Mouse (Mus musculus): ENCODE measurements around the gene Agrn. TPM values are rescaled to one million over a fixed set of nuclear protein-coding genes. Genes with fewer than 3 reads are reported as not detected.
A peak's percentile ranks its signal among the peaks of the same experiment; 100 is the strongest.

Gene Agrn
- polyA plus RNA-seq, 1 experiment from 2014 or later: 61.7 TPM

DNA sequence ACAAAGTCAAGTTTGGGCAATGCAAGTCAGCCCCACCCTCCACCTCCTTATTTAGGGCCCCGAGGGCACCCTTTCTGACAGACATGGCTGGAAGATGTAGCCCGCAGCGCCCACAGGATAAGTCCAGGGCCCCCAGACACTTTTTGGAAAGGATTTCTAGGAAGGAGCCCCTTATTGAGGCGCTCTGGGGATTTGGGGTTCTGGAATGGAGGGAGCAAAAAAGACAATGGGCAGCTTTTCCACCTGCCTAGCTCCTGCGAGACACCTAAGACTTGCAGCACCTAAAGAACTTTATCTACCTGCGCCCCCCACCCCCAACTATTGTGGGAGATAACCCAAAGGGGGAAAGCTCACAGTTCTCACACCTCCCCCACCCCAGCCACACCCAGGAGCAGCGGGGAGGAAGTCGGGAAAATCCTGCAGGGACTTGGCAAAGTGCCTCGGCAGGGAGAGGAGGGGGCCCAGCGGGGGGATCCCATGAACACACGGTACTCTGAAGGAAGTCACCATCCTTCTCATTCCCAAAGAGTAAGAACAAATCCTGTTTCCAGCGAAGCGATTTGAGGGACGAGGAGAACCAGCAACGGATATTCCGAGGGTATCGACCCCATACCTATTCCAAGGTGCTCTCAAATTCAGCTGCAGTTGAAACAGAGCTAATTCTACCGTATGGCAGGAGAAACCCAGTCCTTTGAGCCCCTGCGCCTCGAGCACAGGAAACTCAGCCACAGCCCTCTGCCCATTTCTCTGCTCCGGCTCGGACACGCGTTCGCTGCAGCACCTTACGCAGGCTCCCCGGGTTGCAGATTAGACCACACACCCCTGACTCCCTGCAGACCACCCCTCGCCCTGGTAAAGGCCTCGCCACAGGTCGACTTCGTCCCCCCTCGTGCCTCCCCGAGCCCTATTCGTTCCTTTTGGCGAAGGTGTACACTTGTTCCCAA, 1.1 kb downstream of the Agrn start:
- peak; percentile 58 for DNase-seq (ENCODE audit: low spot score)
- peaks cover 64% of the 10 kb centered on the region for H3K4me1 ChIP-seq
- 4% methylated on average over 35 of the region's 35 CpGs for WGBS

DNA sequence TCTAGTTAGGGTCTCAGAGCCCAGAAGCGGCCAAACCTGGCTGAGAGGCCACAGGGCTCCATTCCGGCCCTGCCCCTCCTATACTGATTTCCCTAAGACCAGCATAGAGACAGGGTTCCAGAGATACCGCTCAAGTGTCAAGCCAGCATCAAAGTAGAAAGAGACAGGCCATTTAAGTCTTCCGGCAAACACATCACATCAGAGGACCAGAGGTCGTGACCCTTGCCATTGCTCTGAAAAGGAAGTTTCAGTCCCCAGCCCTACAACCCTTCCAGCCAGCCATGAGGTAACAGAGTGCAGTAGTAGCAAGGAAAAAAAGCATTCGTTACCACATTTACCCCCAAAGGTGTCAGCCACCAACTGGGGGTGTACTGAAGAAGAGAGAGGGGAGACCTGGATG, 2.9 kb downstream of the Agrn start:
- no peak for DNase-seq (ENCODE audit: low spot score)
- H3K36me3 ChIP-seq (replicated peaks): peaks cover 57% of the 10 kb centered on the region
- H3K4me3 ChIP-seq: peak overlapping the region; percentile 84
- peaks cover 14% of the 10 kb centered on the region; the same call in 1 of the 2 replicates for H3K27me3 ChIP-seq (replicated peaks; ENCODE audit: low read depth, poor library complexity, severe bottlenecking)
- no peaks in the 10 kb centered on the region for H3K9me3 ChIP-seq
- 0 out of 2 replicates have a peak overlapping the region, but pooled peaks have one; percentile 35 for H3K27ac ChIP-seq (replicated peaks)
- H3K4me1 ChIP-seq: peaks cover 83% of the 10 kb centered on the region
- WGBS: 14% methylated on average over 6 of the region's 6 CpGs

More for the DNA sequence above, 1.1 kb downstream of the Agrn start:
- Histone ChIP-seq H3K36me3 (replicated peaks) (peaks cover 43% of the 10 kb centered on the region), H3K4me3 (peak overlapping the region; percentile 84), H3K9me3 (no peaks in the 10 kb centered on the region), H3K27me3 (replicated peaks; ENCODE audit: low read depth, poor library complexity, severe bottlenecking) (peaks cover 14% of the 10 kb centered on the region; the same call in 1 of the 2 replicates), H3K27ac (replicated peaks) (peak overlapping the region; percentile 96)

- WGBS: 51% methylated on average over 5 of the region's 5 CpGs
- Histone ChIP-seq H3K4me1 (peaks cover 87% of the 10 kb centered on the region), H3K4me3 (peak overlapping the region; percentile 84), H3K9me3 (no peaks in the 10 kb centered on the region), H3K27ac (replicated peaks) (0 out of 2 replicates have a peak overlapping the region, but pooled peaks have one; percentile 35), H3K36me3 (replicated peaks) (peaks cover 57% of the 10 kb centered on the region), H3K27me3 (replicated peaks; ENCODE audit: low read depth, poor library complexity, severe bottlenecking) (peaks cover 14% of the 10 kb centered on the region; the same call in 1 of the 2 replicates)
- DNase-seq (ENCODE audit: low spot score): no peak
These were observed 3.4 kb downstream of the Agrn start for GRCm38 (mm10) chr4:156193906-156194305.

DNA sequence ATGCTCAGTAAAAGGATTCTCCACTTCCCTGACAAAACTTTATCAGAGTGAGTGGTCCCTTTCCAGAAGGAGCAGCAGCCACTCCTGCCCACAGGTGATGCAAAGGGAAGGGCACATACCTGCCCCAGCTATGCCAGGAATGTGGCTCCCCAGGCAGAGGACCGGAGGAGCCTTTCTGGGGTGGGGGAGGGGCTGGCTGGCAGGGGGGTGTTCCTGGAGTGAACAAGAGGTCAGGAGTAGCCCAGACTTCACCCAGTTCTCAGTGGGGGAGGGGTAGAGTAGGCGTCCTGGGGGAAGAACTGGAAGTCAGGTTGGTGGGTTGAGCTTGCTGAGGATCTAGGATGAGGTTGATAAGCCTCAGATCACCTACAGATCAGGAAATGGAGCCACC, 4.1 kb downstream of the Agrn start:
- peak overlapping the region; percentile 62; the same call in 1 of the 2 replicates for H3K27ac ChIP-seq (replicated peaks)
- peak; percentile 69 for DNase-seq (ENCODE audit: low spot score)
- peaks cover 57% of the 10 kb centered on the region for H3K36me3 ChIP-seq (replicated peaks)
- H3K9me3 ChIP-seq: no peaks in the 10 kb centered on the region
- H3K27me3 ChIP-seq (replicated peaks; ENCODE audit: low read depth, poor library complexity, severe bottlenecking): peaks cover 14% of the 10 kb centered on the region; the same call in 1 of the 2 replicates
- peak overlapping the region; percentile 84 for H3K4me3 ChIP-seq
- WGBS: 21% methylated on average over 2 of the region's 2 CpGs
- peaks cover 88% of the 10 kb centered on the region for H3K4me1 ChIP-seq

DNA sequence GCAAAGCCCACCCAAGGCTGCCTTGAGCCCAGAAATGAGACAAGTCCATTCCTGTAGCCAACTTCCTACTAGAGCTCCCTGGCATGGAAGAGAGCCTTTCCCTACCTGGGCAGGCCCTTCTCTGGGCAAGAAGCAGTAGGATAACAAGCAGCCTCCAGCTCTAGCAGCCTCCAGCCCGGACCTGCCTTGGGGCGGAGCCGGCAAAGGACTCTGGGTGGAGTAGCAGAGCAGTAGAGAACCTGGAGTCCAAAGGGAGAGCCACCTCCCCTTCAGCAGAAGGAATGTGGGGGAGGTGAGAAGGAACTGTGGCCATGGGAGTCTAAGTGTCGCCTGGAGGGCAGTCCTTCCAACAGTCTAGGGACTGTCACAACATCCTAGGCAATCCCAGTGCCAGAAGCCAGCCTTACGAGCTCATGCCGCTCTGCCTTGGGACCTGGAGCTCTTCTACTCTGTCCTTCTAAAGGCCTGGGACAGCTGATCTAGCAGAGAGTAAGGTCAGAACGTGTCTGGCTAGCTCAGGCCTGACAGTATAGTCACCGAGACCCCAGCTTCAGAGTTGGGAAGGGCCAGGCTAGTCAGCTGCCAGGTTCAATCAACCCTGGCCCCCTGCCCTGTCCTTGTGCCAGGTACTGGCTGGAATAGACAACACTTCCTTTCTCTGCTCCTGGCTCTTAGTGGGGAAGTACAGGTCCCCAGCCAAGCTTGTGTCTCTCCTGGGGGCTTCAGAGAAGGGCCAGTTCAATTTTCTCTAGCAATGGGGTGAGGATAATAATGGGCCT, 4.7 kb downstream of the Agrn start:
- 43% methylated on average over 8 of the region's 8 CpGs for WGBS
- H3K27ac ChIP-seq (replicated peaks): peak overlapping the region; percentile 62
- H3K4me3 ChIP-seq: peak overlapping the region; percentile 84
- DNase-seq (ENCODE audit: low spot score): no peak
- H3K27me3 ChIP-seq (replicated peaks; ENCODE audit: low read depth, poor library complexity, severe bottlenecking): peaks cover 14% of the 10 kb centered on the region; the same call in 1 of the 2 replicates
- no peaks in the 10 kb centered on the region for H3K9me3 ChIP-seq
- H3K36me3 ChIP-seq (replicated peaks): peaks cover 57% of the 10 kb centered on the region
- H3K4me1 ChIP-seq: peaks cover 89% of the 10 kb centered on the region

DNA sequence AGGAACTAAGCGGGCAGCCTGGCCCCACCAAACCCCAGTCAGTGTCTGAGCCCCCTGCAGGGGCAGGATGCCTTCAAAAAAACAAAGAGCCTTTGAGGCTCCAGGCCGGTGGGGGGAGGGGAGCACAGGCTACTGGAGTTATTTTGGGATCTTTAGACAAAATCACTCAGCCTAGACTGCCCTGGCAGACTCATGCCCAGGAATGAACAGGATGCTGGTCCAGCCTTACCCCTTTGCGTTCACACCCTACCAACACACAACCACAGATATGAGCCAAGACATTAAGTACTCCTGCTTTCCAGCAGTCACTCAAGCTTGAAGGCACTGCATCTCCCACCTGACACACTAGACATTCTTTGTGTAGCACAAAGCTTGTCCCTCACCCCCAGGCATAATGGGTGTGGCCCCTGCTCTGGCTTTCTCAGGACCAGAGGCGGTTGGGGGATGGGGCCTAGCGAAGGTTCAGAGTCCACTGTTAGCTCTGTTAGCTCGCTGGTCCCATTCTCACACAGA, 8.4 kb downstream of the Agrn start:
- peak overlapping the region; percentile 37 for H3K4me3 ChIP-seq
- DNase-seq (ENCODE audit: low spot score): peak; percentile 73
- peak overlapping the region; percentile 83 for H3K27ac ChIP-seq (replicated peaks)
- H3K9me3 ChIP-seq: no peaks in the 10 kb centered on the region
- peaks cover 96% of the 10 kb centered on the region for H3K4me1 ChIP-seq
- WGBS: 8% methylated on average over 6 of the region's 6 CpGs
- H3K36me3 ChIP-seq (replicated peaks): peaks cover 69% of the 10 kb centered on the region
- H3K27me3 ChIP-seq (replicated peaks; ENCODE audit: low read depth, poor library complexity, severe bottlenecking): no peaks in the 10 kb centered on the region

DNA sequence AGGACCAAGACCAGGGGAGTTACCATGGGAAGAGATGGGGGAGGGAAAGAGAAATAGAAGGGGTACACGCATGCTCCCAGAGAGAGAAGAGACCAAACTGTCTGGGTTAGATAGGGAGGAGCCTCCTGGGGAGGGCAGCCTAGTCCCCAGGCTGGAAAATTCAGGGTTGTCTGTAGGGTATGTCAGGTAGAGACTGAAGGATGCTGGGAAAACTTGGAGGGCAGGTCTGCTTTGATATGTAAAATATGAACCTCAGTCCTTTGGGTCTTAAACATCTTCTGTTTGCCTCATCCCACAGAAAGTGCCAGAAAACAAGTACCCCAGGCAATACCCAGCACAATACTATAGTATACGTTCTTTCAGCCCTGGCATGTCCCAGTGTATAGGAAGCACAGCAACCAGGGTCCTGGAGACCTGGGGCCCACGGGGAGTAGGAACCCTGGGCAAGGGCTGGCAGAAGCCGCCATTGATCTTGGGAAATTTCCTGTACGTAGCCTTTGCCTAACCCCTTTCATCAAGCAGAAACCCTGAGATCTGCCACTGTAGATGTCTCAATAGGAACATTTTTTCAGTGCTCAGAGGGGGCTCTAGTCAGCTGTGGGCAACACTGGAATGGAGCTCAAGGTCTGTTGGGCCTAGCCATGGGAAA, 9.0 kb downstream of the Agrn start:
- WGBS: 42% methylated on average over 5 of the region's 5 CpGs
- Histone ChIP-seq H3K4me1 (peaks cover 94% of the 10 kb centered on the region), H3K27ac (replicated peaks) (peak overlapping the region; percentile 83), H3K9me3 (no peaks in the 10 kb centered on the region), H3K4me3 (peak overlapping the region; percentile 37), H3K27me3 (replicated peaks; ENCODE audit: low read depth, poor library complexity, severe bottlenecking) (no peaks in the 10 kb centered on the region), H3K36me3 (replicated peaks) (peaks cover 68% of the 10 kb centered on the region)
- no peak for DNase-seq (ENCODE audit: low spot score)

DNA sequence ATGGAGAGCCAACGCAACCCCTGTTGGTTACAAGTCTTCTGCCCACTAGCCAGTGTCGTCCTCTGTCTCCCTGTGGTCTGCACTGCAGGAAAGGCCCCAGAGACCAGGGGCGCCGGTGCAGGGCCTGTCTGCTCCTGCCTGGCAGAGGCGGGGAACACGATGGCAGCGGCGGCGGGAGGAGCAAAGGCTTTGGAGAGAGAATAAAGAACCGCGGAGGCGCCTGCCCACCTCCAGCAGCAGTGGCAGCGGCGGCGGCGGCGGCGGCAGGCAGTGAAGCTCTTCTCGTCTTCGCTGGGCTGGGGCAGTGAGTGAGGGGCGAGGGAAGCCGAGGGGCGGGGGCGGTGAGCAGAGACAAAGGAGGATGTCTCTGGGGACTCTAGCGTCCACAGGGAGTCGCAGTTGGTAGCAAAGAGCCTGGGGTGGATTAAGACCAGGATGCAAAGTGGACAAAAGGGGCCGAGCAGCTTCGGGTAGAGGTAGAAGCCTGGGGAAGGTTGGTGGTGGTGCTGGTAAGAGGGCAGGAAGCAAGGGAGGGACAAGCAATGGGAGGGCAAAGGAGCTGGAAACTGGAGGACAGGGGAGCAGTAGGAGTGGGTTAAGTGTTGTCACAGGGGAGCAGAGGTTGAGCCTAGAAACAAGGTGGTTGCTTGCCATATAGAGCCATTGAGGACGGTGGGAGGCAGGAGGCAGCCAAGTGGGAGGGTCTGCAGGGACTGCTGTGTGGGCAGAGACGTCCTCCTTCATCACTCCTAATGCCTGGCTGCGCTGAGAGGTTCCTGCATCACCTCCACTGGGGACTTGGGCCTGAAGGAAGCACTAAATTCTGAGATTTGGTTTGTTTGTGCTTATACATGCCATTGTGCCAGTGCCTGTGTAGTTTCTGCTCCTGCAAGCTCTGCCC, 11.1 kb downstream of the Agrn start:
- H3K4me3 ChIP-seq: peak overlapping the region; percentile 56
- WGBS: 6% methylated on average over 31 of the region's 31 CpGs
- peaks cover 68% of the 10 kb centered on the region for H3K36me3 ChIP-seq (replicated peaks)

DNA sequence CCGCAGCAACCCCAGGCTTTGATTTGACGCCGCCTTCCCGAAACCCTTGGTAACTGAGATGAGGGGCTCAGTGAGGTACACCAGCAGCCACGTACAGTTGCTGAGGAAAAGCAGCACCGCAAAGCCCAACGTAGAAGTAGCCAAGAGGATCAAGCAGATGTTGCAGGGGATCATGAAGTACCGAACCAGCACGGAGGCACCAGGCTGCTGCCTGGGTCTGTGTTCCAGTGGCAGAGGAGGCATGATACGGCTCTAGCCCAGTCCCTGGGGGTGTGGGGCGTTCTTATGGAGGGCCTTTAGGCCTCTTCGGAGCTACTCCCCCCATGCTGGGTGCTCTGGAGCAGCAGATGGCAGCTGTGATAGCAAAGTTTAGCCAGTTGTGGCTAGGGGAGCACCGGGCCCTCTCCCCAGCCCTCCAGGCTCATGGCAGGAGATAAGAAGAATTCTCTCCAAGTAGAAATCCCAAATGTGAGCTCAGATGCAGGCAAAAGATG, 11.8 kb downstream of the Agrn start:
- no peaks in the 10 kb centered on the region for H3K27me3 ChIP-seq (replicated peaks; ENCODE audit: low read depth, poor library complexity, severe bottlenecking)
- peak overlapping the region; percentile 86 for H3K27ac ChIP-seq (replicated peaks)
- H3K36me3 ChIP-seq (replicated peaks): peaks cover 68% of the 10 kb centered on the region
- WGBS: 74% methylated on average over 13 of the region's 13 CpGs
- no peaks in the 10 kb centered on the region for H3K9me3 ChIP-seq
- no peak for DNase-seq (ENCODE audit: low spot score)
- H3K4me3 ChIP-seq: peak overlapping the region; percentile 56
- peaks cover 66% of the 10 kb centered on the region for H3K4me1 ChIP-seq

More for the DNA sequence above, 11.1 kb downstream of the Agrn start:
- H3K27me3 ChIP-seq (replicated peaks; ENCODE audit: low read depth, poor library complexity, severe bottlenecking): no peaks in the 10 kb centered on the region
- peaks cover 73% of the 10 kb centered on the region for H3K4me1 ChIP-seq
- H3K9me3 ChIP-seq: no peaks in the 10 kb centered on the region
- peak; percentile 72 for DNase-seq (ENCODE audit: low spot score)
- H3K27ac ChIP-seq (replicated peaks): peak overlapping the region; percentile 86

DNA sequence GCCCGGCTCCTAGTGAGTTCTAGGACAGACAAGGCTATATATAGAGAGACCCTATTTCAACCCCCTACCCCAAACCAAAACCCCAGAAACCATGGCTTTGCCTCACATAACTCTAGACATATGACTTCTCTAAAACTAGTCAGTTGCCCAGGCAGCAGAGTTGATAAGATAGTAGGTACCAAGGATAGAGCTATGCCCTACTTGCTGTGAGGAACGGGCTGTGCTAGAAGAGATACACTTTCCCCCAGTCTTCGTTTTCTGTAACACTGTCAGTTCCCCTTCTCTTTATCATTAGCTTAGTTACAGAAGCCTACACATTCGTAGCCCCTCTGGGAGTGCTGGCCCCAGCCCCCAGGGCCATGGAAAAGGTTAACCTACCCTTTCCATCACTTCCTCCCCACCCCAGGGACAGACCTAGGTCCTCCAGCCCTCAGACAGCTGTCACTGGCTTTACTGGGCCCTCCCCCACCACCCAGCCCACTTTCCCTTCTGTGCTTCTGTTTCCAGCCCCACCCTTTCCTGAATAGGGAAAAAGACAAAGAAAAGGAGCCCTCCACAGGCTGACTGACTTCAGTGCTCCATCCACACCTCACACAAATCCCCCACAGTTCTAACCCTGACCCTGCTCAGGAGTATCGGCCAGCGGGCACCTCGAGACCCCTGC, 12.9 kb downstream of the Agrn start:
- Histone ChIP-seq H3K9me3 (no peaks in the 10 kb centered on the region), H3K4me3 (peak overlapping the region; percentile 56), H3K36me3 (replicated peaks) (peaks cover 71% of the 10 kb centered on the region), H3K4me1 (peaks cover 59% of the 10 kb centered on the region), H3K27me3 (replicated peaks; ENCODE audit: low read depth, poor library complexity, severe bottlenecking) (no peaks in the 10 kb centered on the region), H3K27ac (replicated peaks) (peak overlapping the region; percentile 86)
- WGBS: 84% methylated on average over 7 of the region's 7 CpGs
- DNase-seq (ENCODE audit: low spot score): no peak

All from embryonic facial prominence, embryonic 10.5 days (tissue).